Mouse (Mus musculus) olfactory bulb, adult 2 months (tissue): ENCODE data around the gene Tmem163.

Source experiments
- CTCF ChIP-seq: fragments of 200-500 bp; IDR thresholded peaks from 2 replicates; pipeline ENCODE4 v1.5.1; 2012; ENCODE audit warnings: low read depth, mild to moderate bottlenecking, low read length, moderate library complexity; ENCODE audit not compliant: insufficient read depth
- POLR2A ChIP-seq: fragments of 200-500 bp; IDR thresholded peaks from 2 replicates; pipeline ENCODE4 v1.6.1; 2012; ENCODE audit warnings: mild to moderate bottlenecking, low read depth, low read length, moderate library complexity; ENCODE audit not compliant: insufficient read depth

- TF ChIP-seq POLR2A (no peak), CTCF (no peak)
Measured at GRCm38 (mm10) chr1:127627151-127627550, 52.2 kb downstream of the Tmem163 start.
